In genomic region chr13:23574546-23575170, GRCm38 (mm10) we compare ENCODE assay signal across 1 mouse cellular context.
TF ChIP-seq lines count a peak whose summit lies in the region.

No protein-coding gene starts in this region.

TF ChIP-seq in MEL, 35 proteins besides CTCF, POLR2A, EP300 and RAD21:
- TF ChIP-seq UBTF (IDR thresholded peaks at IDR 0.05; ENCODE audit: borderline replicate concordance, insufficient read depth, low read depth, low read length) (peak; percentile 73; the same call in 1 of the 2 replicates), POLR2AphosphoS5 (IDR thresholded peaks at IDR 0.05; ENCODE audit: borderline replicate concordance, low read depth, low read length) (peak; percentile 1; the same call in 1 of the 2 replicates)
